Mouse (Mus musculus) urinary bladder, postnatal 14 days (tissue): ENCODE results near the gene Ptrh1.

Experiments
- DNase-seq: peaks from one replicate; pipeline ENCODE4 v3.0.0; 2021; ENCODE audit warnings: low spot score

Gene Ptrh1

DNA sequence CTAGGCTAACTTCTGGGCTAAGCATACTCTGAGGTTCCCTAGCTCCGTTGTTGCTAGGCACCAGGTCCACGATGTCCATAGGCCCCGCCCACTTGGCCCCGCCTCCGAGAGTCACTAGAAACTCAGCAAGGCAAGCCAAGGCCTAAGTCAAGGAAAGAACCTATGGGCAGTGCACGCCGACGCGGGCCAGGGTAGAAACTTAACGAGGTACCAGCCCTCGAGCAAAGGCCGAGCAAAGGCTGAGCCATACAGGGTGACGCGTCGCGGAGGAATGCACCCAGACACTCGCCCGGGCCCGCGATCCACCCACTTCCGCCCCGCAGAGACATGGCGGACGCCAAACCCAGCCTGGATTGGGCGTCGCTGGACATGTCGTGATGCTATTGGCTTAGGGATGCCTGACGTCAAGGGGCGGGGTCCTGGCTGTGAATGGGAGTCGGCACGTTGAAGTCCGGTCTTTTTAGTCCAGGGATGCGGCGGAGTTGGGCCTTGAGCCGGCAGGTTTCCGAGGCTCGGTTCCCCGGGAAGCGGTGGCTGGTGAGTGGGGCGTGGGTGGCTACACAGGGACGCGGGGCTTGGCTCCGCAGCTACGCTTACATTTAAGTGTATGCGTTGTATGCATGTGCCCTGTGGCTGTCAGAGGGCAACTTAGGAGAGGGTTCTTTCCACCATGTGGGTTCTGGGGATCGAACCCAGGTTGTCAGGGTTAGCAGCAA lies at the start of gene Ptrh1, which contains the start of gene Ttc16:
TSS of gene Ptrh1 (plus strand) at position 428 of the 716 bp plus-strand sequence.
TSS of gene Ttc16 (minus strand) at position 275 of the 716 bp plus-strand sequence.
- DNase-seq: peak; percentile 99

DNA sequence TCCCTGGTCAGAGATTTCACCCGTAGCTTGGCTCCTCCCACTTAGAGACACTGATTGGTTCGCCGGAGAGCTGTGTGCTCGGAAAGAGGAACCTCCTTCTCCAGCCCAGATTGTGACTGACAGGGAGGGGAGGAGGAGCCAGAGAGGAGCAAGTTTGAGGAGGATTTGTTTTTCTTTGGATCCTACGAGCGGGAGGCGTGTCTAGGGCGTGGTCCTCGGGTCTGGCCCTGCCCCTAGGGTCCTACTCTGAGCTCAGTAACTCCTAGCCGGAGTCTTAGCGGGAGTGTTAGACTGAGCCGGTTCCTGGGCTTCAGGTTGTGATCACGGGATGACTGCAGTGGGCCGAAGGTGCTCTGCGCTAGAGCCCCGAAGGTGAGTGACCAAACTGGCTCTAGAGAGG lies 48.2 kb upstream of the Ptrh1 start:
- DNase-seq: peak; percentile 94

DNA sequence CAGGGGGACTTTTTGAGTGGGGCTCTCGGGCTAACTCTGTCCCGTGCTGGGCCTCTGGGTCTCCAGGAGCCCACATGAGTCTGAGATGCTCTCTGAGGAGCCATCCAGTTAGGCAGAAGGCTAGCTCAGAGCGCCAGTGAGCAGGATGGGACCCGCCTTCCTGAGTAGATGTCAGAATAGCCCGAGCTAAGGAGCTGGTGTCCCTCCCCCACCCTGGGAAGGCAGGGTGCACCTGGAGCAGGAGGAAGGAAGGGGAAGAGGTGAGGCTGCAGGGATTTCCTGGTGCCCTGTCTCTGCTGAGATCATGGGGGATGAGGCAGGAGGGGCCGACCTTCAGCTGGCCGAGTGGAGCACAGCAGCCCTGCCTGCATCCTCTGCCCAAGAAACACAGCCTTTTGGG lies 47.1 kb upstream of the Ptrh1 start:
- DNase-seq: no peak

DNA sequence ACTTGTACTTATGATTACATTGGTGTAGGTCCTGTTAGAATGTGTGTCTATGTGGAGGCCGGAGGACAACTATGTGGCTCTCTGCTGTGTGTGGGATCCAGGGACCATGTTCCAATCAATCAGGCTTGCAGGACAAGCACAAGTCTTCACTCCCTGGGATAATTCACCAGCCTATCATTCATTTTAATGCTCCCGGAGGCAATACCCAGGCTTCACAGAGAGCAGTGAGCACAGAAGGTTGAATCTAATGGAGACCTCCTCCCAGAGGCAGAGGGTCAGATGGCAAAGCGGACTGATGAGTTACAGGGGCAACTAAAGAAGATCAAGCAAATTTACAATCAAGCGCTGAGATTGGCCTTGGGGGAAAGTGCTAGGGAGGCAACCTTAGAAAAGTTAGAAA lies 46.0 kb upstream of the Ptrh1 start:
- DNase-seq: no peak

DNA sequence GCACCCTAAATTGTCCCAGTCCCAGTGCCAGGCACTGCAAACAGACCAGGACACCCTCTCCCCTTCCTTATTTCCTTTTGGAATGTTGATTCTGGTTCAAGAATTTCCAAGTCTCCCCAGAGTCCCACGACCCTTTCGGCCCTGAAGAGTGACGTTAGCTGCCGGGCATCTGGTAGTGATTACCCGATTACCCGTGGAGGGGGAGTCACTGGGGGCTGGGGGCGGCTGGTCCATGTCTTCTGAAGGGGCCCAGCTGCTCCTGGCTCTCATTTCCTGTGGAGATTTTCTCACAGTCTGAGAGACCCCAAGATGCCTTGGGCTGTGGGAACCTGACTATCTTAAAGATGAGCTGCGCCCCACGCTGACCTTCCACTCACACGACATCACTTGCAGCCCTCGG lies 44.7 kb upstream of the Ptrh1 start:
- no peak for DNase-seq

DNA sequence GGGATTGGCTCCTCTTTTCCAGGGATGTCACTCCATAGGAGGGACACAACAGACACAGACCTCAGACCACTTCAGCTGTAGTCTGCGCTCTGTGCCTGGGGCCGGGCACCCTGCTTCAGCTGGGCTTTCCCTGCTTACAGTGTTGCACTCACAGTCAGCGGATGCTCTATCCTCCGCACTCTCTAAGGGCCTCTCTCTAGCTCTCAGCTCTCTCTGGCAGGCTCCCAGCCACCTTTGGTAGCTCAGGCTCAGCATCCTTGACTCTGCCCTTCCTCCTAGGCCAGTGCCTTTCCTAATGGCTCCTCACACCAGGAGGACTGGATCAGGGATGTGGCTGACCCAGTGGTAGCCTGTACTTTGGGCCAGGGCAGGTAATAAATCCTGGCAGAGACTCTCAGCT lies 43.7 kb upstream of the Ptrh1 start:
- no peak for DNase-seq

DNA sequence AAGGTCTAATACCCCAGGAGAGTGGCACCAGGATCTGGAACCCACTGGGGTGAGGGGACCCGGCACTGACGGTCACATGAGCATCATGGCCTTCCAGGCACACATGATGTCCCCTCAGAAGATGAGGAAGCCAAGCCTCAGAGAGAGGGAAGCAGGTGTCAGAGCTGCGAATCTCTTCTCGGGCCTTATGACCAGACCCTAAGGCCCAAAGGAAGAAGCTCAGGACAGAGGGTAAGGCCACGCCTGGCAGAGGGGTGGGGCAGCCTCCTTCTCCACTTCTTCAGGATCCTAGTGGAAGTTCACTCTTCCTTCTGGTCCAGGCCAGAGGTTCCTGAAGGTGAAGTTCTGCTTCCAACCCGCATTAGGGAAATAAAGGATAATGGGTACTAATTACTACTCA lies 42.9 kb upstream of the Ptrh1 start:
- no peak for DNase-seq

DNA sequence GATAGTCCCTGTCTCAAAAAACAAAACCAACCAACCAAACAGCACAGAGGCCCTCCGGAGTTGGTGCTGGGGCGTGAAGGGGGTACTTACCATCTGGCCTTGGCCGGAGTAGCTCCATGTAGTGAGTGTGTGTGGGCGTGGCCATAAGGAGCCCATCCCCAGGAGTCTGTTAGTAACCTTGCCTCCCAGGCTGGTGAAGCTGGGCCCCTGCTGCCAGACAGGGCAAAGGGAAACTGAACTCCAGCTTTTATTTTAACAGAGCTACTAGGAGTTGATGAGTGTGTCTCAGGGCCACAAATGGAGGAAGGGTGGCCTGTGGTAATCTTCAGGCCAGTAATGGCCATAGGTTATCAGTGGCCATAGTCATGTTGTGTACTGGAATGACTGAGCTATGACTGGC lies 41.1 kb upstream of the Ptrh1 start:
- DNase-seq: no peak

DNA sequence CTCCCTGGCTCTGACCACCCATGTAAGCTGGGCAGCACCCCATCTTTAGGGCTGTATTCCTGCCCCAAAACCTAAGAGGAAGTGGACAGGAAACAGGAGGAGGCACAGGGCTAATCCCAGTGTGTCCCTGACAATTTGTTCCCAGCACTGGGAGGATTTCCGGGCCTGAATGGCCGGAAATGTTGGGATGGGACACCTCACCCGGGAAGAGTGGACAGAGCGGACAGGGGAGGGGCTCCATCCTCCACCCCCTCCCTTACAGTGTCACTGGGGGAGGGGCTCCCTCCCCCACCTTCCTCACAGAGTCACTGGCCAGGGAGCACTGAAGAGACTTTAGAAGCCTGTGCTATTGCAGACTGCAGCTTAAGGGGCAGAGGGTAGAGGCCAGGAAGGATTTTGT lies 40.7 kb upstream of the Ptrh1 start:
- DNase-seq: no peak

DNA sequence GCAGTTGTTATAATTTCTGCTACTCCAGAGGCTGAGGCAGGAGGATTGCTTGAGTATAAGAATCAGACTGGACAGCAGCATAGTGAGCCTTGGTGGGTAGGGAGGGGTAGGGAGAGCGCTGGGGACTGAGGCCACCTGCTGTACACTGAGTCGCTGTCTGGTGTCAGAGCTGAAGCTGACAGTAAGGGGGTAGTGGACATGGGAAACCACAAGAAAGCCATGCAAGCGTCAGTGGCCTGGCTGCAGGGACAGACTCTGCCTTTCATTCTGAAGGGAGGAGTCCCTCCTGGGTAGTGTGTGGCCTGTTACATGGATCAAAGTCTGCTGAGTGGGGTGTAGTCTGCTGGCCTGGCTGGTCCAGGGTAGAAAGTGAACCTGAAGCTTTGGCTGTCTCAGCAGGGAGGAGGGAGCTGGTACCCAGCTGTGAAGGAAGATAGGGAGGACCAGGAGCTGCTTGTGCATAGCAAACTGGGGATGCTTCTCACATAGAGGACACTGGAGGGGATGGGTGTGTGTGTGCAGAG lies 39.2 kb upstream of the Ptrh1 start:
- DNase-seq: no peak

DNA sequence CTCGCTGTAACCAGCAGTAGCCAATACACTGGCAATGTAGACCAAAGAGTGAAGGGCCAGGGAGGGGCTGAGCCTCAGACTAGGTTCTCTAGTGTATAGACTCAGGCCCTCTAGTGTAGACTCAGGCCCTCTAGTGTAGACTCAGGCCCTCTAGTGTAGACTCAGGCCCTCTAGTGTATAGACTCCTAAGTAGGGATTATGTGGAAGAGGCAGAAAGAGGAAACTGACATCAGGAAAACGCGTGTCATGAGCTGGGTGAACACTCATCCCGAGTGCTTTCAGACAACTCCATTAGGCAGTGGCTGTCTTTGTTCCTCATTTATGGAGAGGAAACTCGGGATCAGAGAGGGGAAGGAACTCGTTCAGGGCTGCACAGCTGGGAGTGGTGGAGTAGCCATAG lies 38.6 kb upstream of the Ptrh1 start:
- DNase-seq: no peak

DNA sequence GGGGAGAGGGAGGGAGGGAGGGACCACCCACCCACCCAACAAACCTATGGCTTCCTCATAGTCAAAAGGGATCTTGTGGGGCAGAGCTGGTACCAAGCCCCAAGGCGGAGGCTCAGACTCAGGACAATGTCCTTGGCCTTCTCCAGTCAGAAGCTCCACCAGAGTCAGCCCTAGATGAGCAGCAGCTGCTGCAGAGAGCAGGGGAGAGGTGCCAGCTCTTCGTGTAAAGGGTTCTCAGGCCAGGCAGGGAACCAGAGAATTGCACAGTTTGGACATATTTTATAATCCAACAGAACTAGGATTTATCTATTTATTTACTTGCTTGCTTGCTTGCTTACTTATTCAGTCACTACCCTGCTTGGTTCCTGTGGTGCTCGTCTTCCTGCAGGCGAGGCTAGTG lies 36.3 kb upstream of the Ptrh1 start:
- no peak for DNase-seq

DNA sequence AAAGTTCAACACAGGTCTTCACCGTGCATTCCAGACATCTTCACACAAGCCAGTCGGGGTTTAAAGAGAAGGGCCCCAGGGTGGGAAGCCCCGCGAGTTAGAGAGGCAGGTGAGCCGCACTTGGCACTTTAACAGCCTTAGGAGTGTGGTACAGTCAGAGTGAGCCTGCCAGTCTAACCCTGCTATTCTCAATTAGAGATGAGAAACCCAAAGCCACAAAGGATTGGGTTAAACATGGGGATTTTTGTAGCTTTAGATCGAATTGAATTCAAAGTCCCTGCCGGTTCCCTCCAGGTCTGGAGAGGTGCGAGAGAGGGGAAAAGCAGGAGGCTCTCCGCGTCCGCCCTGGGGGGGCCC lies 34.7 kb upstream of the Ptrh1 start, which contains the start of gene 6330409D20Rik:
TSS of gene 6330409D20Rik (minus strand) at position 101 of the 357 bp plus-strand sequence.
- no peak for DNase-seq

DNA sequence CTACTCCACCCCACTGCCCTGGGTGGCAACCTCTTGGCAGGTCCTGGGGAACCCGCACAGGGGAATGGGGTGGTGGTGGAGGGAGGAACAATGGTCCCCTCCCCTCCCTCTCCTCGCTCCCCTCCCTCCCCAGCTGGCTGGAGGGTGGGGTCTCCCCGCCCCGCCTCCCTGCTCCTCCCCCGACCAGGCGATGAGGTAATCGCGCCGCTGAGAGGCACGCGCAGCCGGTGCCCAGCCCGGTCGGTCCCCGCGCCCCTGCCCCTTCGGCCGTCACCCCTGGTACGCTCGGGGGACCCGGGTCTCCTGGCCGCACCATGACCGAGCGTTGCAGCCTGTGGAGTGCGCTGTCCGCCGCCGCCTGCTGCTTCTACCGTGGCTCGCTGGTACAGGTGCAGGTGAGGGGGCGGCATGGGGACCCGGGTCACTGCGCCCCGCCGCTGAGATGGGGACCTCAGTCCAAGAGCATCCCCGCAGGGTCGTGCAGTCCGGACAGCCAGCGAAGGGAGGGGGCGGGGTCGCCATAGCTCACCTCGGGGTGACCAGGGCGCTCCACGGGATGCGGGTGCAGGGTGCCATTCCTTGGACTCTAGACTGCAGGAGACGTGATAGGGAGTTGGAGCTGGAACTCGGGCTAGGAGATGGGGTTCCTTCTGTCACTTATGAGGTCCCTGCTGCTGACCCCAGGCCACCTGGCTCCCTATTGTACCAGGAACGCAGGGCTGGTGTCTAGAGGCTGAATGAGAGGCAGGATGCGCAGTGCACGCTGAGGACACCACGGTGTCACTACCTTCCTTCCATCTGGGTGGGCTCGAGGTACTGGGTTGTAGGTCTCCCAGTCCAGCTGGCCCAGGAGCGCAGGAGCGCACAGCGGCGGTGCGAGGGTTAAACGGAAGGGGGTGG lies 34.1 kb upstream of the Ptrh1 start:
- DNase-seq: peak; percentile 35

DNA sequence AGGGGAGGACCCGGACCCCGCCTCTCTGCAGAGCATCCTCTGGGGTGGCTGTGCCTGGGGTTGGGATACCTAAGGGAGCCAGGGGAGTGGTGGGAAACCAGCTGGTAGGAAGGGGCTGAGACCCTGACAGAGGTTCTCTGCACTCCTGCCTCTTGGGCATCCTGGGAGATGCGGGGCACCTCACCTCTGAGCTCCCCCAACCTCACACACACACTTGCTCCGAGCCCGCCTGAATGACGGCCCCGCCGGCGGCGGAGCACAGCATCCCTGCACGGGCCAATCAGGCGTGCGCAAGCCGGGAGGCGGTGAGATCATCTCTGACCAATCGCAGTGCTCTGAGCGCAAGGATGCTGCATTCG lies 33.4 kb upstream of the Ptrh1 start:
- no peak for DNase-seq

DNA sequence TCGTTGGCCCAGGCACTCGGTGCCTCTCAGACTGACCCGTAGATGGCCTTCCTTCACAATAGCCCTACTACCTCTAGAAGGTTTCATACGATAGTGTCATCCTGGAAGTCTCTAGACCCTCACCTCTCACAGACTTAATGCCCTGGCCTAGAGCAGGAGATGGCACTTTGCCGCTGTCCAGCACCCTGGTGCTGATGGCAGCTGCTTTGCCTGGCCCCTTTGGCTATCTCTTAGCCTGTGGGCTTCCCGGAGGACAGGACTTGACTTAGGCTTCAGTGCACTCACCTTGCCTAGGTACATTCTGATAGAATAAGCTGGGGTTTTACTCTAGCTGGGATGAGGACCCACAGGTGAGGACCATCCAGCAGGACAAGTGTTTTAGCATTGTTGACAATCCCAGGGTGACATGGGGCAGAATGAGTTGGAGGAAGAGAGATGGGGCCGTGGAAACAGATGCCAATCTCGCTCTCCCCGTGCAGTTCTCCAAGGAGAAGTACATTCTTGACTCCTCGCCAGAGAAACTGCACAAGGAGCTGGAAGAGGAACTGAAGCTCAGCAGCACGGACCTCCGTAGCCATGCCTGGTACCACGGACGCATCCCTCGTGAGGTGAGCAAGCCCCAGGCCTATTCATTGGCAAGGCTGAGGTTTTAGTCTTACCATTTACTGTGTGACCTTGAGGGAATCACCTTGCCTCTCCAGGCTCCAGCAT lies 31.2 kb upstream of the Ptrh1 start:
- no peak for DNase-seq

DNA sequence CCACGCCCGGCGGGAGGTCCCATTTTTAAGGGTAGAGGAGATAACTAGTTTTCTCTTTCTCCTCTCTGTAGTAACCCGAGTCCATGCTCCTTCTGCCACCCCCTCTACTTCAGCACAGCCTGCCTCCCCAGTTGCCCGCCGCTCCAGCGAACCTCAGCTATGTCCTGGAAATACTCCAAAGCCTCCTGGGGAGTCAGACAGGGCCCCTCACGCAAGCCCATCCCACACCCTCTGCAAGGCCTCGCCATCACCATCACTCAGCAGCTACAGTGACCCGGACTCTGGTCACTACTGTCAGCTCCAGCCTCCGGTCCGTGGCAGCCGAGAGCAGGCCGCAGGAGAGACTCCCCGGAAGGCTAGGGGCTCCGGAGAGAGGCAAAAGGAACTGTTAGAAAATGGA lies 26.5 kb upstream of the Ptrh1 start:
- no peak for DNase-seq

DNA sequence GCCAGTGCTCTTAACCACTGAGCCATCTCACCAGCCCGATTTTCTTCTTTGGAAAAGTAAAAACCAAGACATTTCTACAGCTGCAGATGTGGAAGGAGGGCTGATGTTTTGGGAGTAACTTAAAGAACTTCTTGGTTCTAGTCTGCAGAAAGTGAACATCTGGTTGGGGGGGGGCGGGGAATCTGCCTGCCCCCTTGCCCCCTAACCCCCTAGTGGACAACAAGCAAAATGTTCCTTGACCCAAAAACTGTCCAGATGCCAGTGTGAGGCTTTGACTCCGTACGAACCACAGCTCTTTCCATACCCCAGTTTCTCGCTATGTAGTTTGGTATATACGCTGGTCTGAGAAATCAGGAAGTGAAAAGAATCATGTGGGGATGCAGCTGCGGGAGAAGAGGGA lies 25.4 kb upstream of the Ptrh1 start:
- DNase-seq: no peak

DNA sequence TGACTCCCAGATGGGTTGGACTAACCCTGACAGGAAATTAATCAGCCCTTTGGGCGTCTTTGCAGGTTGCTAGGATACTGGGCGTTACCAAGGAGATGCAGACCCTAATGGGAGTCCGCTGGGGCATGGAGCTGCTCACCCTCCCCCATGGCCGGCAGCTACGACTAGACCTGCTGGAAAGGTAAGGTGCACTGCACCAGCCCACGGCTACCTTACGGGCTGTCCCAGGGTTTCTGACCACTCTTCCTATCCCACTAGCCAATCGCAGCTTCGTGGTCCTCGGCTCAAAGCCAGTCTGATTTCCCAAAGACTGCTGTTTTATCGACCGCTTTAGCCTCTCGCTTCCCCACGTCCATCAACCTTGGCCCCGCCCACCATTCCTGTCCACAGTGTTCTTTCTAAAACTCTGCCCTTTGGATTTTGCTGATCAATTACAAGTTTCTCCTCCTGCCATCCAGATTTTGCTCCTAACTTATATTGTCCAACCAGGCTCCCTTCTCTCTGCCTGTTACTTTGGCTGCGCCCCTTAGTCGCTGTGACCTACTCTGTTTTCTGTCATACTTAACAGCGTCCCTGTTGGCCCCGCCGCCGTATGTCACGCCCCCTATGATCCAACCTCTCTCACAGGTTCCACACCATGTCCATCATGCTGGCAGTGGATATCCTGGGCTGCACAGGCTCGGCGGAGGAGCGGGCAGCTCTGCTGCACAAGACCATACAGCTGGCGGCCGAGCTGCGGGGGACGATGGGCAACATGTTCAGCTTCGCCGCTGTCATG lies 24.5 kb upstream of the Ptrh1 start:
- DNase-seq: peak; percentile 78

DNA sequence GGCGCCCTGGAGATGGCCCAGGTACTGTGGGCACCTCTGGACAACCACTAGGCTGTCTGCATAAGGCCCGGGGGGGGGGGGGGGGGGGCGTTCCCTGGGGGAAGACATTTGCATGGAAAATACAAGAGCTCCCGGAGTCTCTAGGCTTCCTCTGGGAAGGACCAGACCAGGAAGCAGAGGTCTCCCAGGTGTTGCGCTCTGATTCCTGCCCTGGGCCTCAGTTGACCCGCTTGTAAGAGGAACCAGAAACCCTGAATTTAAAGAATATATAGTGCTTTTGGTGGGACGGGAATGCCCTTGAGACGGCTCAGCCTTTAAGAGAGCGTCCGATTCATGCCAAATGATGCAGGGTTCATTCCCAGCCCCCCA lies 23.9 kb upstream of the Ptrh1 start:
- DNase-seq: no peak

DNA sequence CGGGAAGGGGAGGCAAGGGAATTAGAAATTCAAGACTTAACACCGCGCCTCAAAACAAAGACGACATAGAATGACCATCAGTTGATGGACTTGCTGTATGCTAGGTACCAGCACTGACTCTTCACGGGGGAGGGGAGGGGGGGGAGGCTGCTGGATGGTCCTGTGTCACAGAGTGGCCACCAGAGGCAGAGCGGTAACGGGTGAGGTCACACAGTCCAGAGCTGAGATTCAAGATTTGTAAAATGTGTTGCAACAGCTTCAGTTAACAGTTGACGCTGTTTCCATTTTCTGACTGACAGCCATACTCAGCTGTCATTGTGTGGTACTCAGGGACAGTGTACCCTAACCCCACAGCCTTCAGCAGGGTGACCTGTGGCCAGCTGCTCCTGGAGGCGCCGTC lies 23.4 kb upstream of the Ptrh1 start:
- no peak for DNase-seq

DNA sequence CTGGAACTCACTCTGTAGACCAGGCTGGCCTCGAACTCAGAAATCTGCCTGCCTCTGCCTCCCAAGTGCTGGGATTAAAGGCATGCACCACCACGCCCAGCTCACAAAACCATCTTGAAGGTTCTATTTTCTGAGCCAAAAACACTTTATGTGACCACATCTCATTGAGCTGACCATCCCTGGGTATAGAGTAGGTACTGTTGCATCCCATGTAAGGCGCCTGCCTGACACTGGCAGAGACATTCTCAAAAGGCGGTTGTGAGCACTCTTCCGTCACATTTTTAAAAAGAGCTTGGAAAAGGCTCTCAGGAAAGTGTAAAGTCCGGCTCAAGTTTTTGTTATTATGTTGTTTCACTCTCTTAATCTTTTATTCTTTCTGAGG lies 18.9 kb upstream of the Ptrh1 start:
- no peak for DNase-seq
